Mouse (Mus musculus) kidney, adult 2 months (tissue): ENCODE measurements around the gene Zfp568.

ENCODE experiments used
- CTCF ChIP-seq: fragments of 200-500 bp; conservative IDR thresholded peaks from 2 replicates; pipeline ENCODE4 v1.5.1; 2011; ENCODE audit warnings: low read depth, mild to moderate bottlenecking, control low read depth, low read length, moderate library complexity, mixed read lengths; ENCODE audit not compliant: insufficient read depth, insufficient read length
- POLR2A ChIP-seq: fragments of 200-500 bp; IDR thresholded peaks from one replicate; pipeline ENCODE4 v1.6.1; 2011; ENCODE audit warnings: low read depth, low read length, control low read depth

- no peak for TF ChIP-seq POLR2A
- no peak for TF ChIP-seq CTCF
Observed at GRCm38 (mm10) chr7:30050882-30051548, 67.3 kb downstream of the Zfp568 start, which contains the start of gene Zfp14.
